Comparison of ENCODE assay signal across 22 mouse cellular contexts in genomic region chr12:4740823-4741222, GRCm38 (mm10). TPM values are rescaled to one million over a fixed set of nuclear protein-coding genes. Genes with fewer than 3 reads are reported as not detected.
DNase-seq lines count a peak whose midpoint lies in the region; ATAC-seq and TF ChIP-seq lines count a peak whose summit lies in the region.
"Had no signal": no experiment of that assay in that cellular context is flagged by ENCODE, and none has a peak within 500 bp of the region (broad histone marks: within the 10 kb centered on the region; RNA-seq: fewer than 3 reads in every experiment).

No protein-coding gene starts in this region.

- H3K9me3 ChIP-seq in heart, embryonic 10.5 days: no peaks in the 10 kb centered on the region
- no peaks in the 10 kb centered on the region for H3K9me3 ChIP-seq in liver, postnatal 0 days (ENCODE audit: low read length)
- H3K9me3 ChIP-seq: embryonic facial prominence, embryonic 15.5 days; forebrain, embryonic 10.5 days; heart, embryonic 15.5 days; hindbrain, embryonic 13.5 days had no signal

- no peak for TF ChIP-seq CTCF in heart, adult 2 months (IDR thresholded peaks at IDR 0.05)
- TF ChIP-seq CTCF in liver, adult 2 months (IDR thresholded peaks at IDR 0.05; ENCODE audit: low read depth, low read length): no peak
- no peak for TF ChIP-seq CTCF in liver, postnatal 0 days (IDR thresholded peaks at IDR 0.05; ENCODE audit: low read depth)

- intact Hi-C loops in heart, adult 2 months (cut with DNase I): no loop called here
- intact Hi-C loops in left cerebral cortex, postnatal 14 days (cut with DNase I): no loop called here

- no peak overlapping the region for H3K27ac ChIP-seq in heart, adult 2 months
- H3K27ac ChIP-seq in heart, embryonic 10.5 days: no peak overlapping the region
- H3K27ac ChIP-seq in liver, adult 2 months (replicated peaks; ENCODE audit: insufficient read depth, low read depth, low read length): no peak overlapping the region
- H3K27ac ChIP-seq in liver, postnatal 0 days (ENCODE audit: low read depth): no peak overlapping the region
- H3K27ac ChIP-seq: embryonic facial prominence, embryonic 15.5 days; forebrain, embryonic 10.5 days; gastrocnemius, adult 2 months; heart, embryonic 15.5 days; hindbrain, embryonic 13.5 days; hindbrain, postnatal 0 days had no signal

- no peak overlapping the region for H3K9ac ChIP-seq in heart, adult 2 months (ENCODE audit: low read depth, low read length)
- H3K9ac ChIP-seq in liver, adult 2 months (ENCODE audit: low read depth, low read length): no peak overlapping the region
- H3K9ac ChIP-seq in liver, postnatal 0 days (replicated peaks): no peak overlapping the region
- H3K9ac ChIP-seq: embryonic facial prominence, embryonic 15.5 days; heart, embryonic 15.5 days; hindbrain, embryonic 13.5 days had no signal

- DNase-seq in adrenal gland, postnatal 10 days: peak; percentile 71
- no peak for DNase-seq in adrenal gland, postnatal 4 days (ENCODE audit: low spot score in 2 of 2)
- DNase-seq in heart, adult 2 months: peak; percentile 24 to 36
- no peak for DNase-seq in heart, embryonic 10.5 days (ENCODE audit: low spot score)
- DNase-seq in liver, adult 2 months (ENCODE audit: extremely low read depth, low read depth, low spot score): peak; percentile 44
- no peak for DNase-seq in liver, postnatal 0 days
- DNase-seq in cerebellum, postnatal 36 days: no peak
- no peak for DNase-seq in left cerebral cortex, postnatal 14 days (ENCODE audit: low spot score in 2 of 2)
- DNase-seq: cerebellum, adult 18-20 months; embryo, embryonic 11 days; gastrocnemius, adult 2 months; gastrocnemius, postnatal 25 days; kidney, adult 11 months had no signal

- 43% methylated on average over 7 of the region's 7 CpGs for WGBS in heart, adult 2 months
- WGBS in heart, embryonic 10.5 days: 81% methylated on average over 7 of the region's 7 CpGs
- 38% methylated on average over 7 of the region's 7 CpGs for WGBS in liver, adult 2 months
- WGBS in liver, postnatal 0 days (ENCODE audit: insufficient replicate concordance): 70% methylated on average over 7 of the region's 7 CpGs

- no peaks in the 10 kb centered on the region for H3K27me3 ChIP-seq in heart, adult 2 months (ENCODE audit: control insufficient read depth, insufficient read depth, low read length)
- H3K27me3 ChIP-seq in heart, embryonic 10.5 days (ENCODE audit: insufficient read depth, poor library complexity, severe bottlenecking): no peaks in the 10 kb centered on the region
- no peaks in the 10 kb centered on the region for H3K27me3 ChIP-seq in liver, adult 2 months (ENCODE audit: control insufficient read depth, insufficient read depth, low read length)
- H3K27me3 ChIP-seq in liver, postnatal 0 days (ENCODE audit: insufficient read depth, low read length): no peaks in the 10 kb centered on the region
- H3K27me3 ChIP-seq: CH12.LX; embryonic facial prominence, embryonic 15.5 days; heart, embryonic 15.5 days; hindbrain, embryonic 13.5 days had no signal

- no peaks in the 10 kb centered on the region for H3K79me2 ChIP-seq in heart, adult 2 months (replicated peaks; ENCODE audit: control insufficient read depth, insufficient read depth, low read length)
- no peaks in the 10 kb centered on the region for H3K79me2 ChIP-seq in liver, adult 2 months (ENCODE audit: control insufficient read depth, insufficient read depth, low read length)

- no peak for TF ChIP-seq POLR2A in heart, adult 2 months (IDR thresholded peaks at IDR 0.05; ENCODE audit: insufficient read depth, low read depth, low read length)
- TF ChIP-seq POLR2A in liver, adult 2 months (IDR thresholded peaks at IDR 0.05; ENCODE audit: extremely low read depth, insufficient read depth, low read length): no peak

- no peak overlapping the region for H3K4me3 ChIP-seq in heart, adult 2 months
- H3K4me3 ChIP-seq in heart, embryonic 10.5 days: no peak overlapping the region
- H3K4me3 ChIP-seq in liver, adult 2 months (ENCODE audit: insufficient read depth, low read depth, low read length): no peak overlapping the region
- no peak overlapping the region for H3K4me3 ChIP-seq in liver, postnatal 0 days (ENCODE audit: low read depth, low read length)
- H3K4me3 ChIP-seq: embryonic facial prominence, embryonic 15.5 days; erythroblast, embryonic 14.5 days; forebrain, embryonic 10.5 days; gastrocnemius, adult 2 months; heart, embryonic 15.5 days; hindbrain, embryonic 13.5 days had no signal

- no peak overlapping the region for H3K4me2 ChIP-seq in liver, postnatal 0 days (ENCODE audit: low read depth, low read length)
- H3K4me2 ChIP-seq: embryonic facial prominence, embryonic 15.5 days; heart, embryonic 15.5 days; hindbrain, embryonic 13.5 days had no signal

- no peaks in the 10 kb centered on the region for H3K36me3 ChIP-seq in heart, adult 2 months (ENCODE audit: control insufficient read depth, insufficient read depth, low read length)
- H3K36me3 ChIP-seq in heart, embryonic 10.5 days: no peaks in the 10 kb centered on the region
- no peaks in the 10 kb centered on the region for H3K36me3 ChIP-seq in liver, adult 2 months (ENCODE audit: control insufficient read depth, insufficient read depth, low read length)
- no peaks in the 10 kb centered on the region for H3K36me3 ChIP-seq in liver, postnatal 0 days (replicated peaks; ENCODE audit: insufficient read depth, low read length)
- H3K36me3 ChIP-seq: embryonic facial prominence, embryonic 15.5 days; forebrain, embryonic 10.5 days; heart, embryonic 15.5 days; hindbrain, embryonic 13.5 days had no signal

- H3K4me1 ChIP-seq in heart, adult 2 months (ENCODE audit: control insufficient read depth, insufficient read depth, low read length): no peaks in the 10 kb centered on the region
- no peaks in the 10 kb centered on the region for H3K4me1 ChIP-seq in heart, embryonic 10.5 days
- H3K4me1 ChIP-seq in liver, adult 2 months (ENCODE audit: control insufficient read depth, insufficient read depth, low read length): no peaks in the 10 kb centered on the region
- no peaks in the 10 kb centered on the region for H3K4me1 ChIP-seq in liver, postnatal 0 days (ENCODE audit: insufficient read depth)
- H3K4me1 ChIP-seq: embryonic facial prominence, embryonic 15.5 days; heart, embryonic 15.5 days; hindbrain, embryonic 13.5 days had no signal

- no peak for ATAC-seq in liver, postnatal 0 days
- ATAC-seq: forebrain, embryonic 14.5 days; hindbrain, postnatal 0 days had no signal

- TF ChIP-seq EP300 in heart, adult 2 months (IDR thresholded peaks at IDR 0.05; ENCODE audit: insufficient read depth, low read depth, low read length): no peak
- TF ChIP-seq EP300 in liver, postnatal 0 days (IDR thresholded peaks at IDR 0.05; ENCODE audit: low read depth): no peak

RNA-seq across cellular contexts. Expression of gene Fam228a, which starts 2.6 kb away (rescaled TPM):
- under 1 TPM; 0.15 to 0.76 TPM for total RNA-seq in adrenal gland, postnatal 10 days (2021)
- total RNA-seq in adrenal gland, postnatal 4 days (2021): under 1 TPM; 0.34 to 0.39 TPM
- total RNA-seq in heart, adult 2 months (2021): not detected
- 0.06 and 0.18 TPM in 2 replicates for polyA plus RNA-seq in heart, adult 2 months (2012; rRNA removed)
- 0.31 and 0.35 TPM in 2 replicates for polyA plus RNA-seq in heart, embryonic 10.5 days (2016; fragmentation: Nextera tagmentation; extraction: Ambion mirVana)
- total RNA-seq in liver, adult 2 months (2014; rRNA removed): 0.28 and 0.67 TPM in 2 replicates
- polyA plus RNA-seq in liver, adult 2 months (2012; rRNA removed): 0.15 and 0.17 TPM in 2 replicates
- polyA plus RNA-seq in liver, postnatal 0 days (2015; fragmentation: Nextera tagmentation; extraction: Ambion mirVana): 0.07 TPM in 1 of 2 replicates, not detected in the other
- total RNA-seq in left cerebral cortex, postnatal 14 days (2021): 1 to 10 TPM; 1.1 to 1.8 TPM
- total RNA-seq: CH12.LX; hematopoietic stem cell, adult 5-6 weeks had no signal
- polyA plus RNA-seq: erythroblast, embryonic 14.5 days had no signal

RNA-seq across cellular contexts. Expression of gene Pfn4, which starts 28.0 kb away (rescaled TPM):
- 1 to 10 TPM; 2.5 to 3.9 TPM for total RNA-seq in adrenal gland, postnatal 10 days (2021)
- 1 to 10 TPM; 4.3 to 6.7 TPM for total RNA-seq in adrenal gland, postnatal 4 days (2021)
- total RNA-seq in heart, adult 2 months (2021): 1 to 10 TPM; 2.5 to 2.9 TPM
- 1.8 and 4.3 TPM in 2 replicates for polyA plus RNA-seq in heart, adult 2 months (2012; rRNA removed)
- 1.2 and 1.8 TPM in 2 replicates for polyA plus RNA-seq in heart, embryonic 10.5 days (2016; fragmentation: Nextera tagmentation; extraction: Ambion mirVana)
- total RNA-seq in liver, adult 2 months (2014; rRNA removed): 0.37 and 0.60 TPM in 2 replicates
- 0.27 and 0.40 TPM in 2 replicates for polyA plus RNA-seq in liver, adult 2 months (2012; rRNA removed)
- polyA plus RNA-seq in liver, postnatal 0 days (2015; fragmentation: Nextera tagmentation; extraction: Ambion mirVana): 0.60 and 0.72 TPM in 2 replicates
- total RNA-seq in left cerebral cortex, postnatal 14 days (2021): 10 to 100 TPM; 11.3 to 13.0 TPM
- total RNA-seq: CH12.LX had no signal
- polyA plus RNA-seq: erythroblast, embryonic 14.5 days had no signal

RNA-seq across cellular contexts. Expression of gene Fam228b, which starts 28.2 kb away (rescaled TPM):
- total RNA-seq in adrenal gland, postnatal 10 days (2021): 10 to 100 TPM in 1 of 2 experiments, 1 to 10 TPM in 1; 8.6 to 17.3 TPM
- total RNA-seq in adrenal gland, postnatal 4 days (2021): 10 to 100 TPM; 13.2 to 14.1 TPM
- 1 to 10 TPM; 2.0 to 2.1 TPM for total RNA-seq in heart, adult 2 months (2021)
- 0.88 and 0.97 TPM in 2 replicates for polyA plus RNA-seq in heart, adult 2 months (2012; rRNA removed)
- polyA plus RNA-seq in heart, embryonic 10.5 days (2016; fragmentation: Nextera tagmentation; extraction: Ambion mirVana): 2.2 and 2.6 TPM in 2 replicates
- total RNA-seq in liver, adult 2 months (2014; rRNA removed): 1.8 and 1.9 TPM in 2 replicates
- polyA plus RNA-seq in liver, adult 2 months (2012; rRNA removed): 0.81 and 0.87 TPM in 2 replicates
- 0.44 and 0.68 TPM in 2 replicates for polyA plus RNA-seq in liver, postnatal 0 days (2015; fragmentation: Nextera tagmentation; extraction: Ambion mirVana)
- 10 to 100 TPM; 19.3 to 25.0 TPM for total RNA-seq in left cerebral cortex, postnatal 14 days (2021)

Comparison
In these comparisons a context has a peak if more than half of its experiments do, and no peak if none do; other contexts are left out.
1. DNase-seq: peak in adrenal gland, postnatal 10 days (single experiment), heart, adult 2 months (2 of 2) and liver, adult 2 months (single experiment); none in adrenal gland, postnatal 4 days (0 of 2), heart, embryonic 10.5 days (single experiment), liver, postnatal 0 days (single experiment), cerebellum, postnatal 36 days (0 of 2) and left cerebral cortex, postnatal 14 days (0 of 2).